Mouse (Mus musculus) spleen, adult 2 months (tissue): Measurements from ENCODE around the gene Park7.

Source experiments
- CTCF ChIP-seq: fragments of 200-500 bp; IDR thresholded peaks from 2 replicates; pipeline ENCODE4 v1.5.1; 2011; ENCODE audit warnings: mild to moderate bottlenecking, inconsistent platforms; ENCODE audit not compliant: insufficient read depth, insufficient read length, insufficient replicate concordance; ENCODE audit errors: extremely low read depth
- POLR2A ChIP-seq: fragments of 200-500 bp; IDR thresholded peaks from 2 replicates; pipeline ENCODE4 v1.6.1; 2011; ENCODE audit warnings: low read depth, low read length, inconsistent platforms

DNA sequence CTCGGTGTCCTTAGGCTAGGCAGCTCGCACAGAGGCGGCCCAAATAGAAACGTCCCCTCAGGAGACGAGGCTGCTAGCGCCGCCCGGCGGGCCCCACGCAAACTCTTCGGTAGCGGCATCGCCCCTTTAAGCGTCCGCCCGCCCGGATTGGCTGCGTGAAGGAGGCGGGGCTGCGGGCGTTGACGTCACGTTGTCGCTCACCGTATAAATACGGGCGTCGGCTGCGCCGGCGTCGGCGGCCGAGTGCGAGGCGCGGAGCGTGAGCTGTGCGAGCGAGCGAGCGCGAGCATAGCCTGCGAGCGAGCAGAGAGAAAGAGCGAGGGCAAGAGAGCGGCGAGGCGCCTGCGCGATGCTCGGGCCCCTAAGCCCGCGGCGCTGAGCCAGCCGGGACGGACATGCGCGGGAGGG, 59.4 kb downstream of the Park7 start:
- TF ChIP-seq CTCF (no peak), POLR2A (peak; percentile 97)
